Mouse (Mus musculus) R1 (cell line): Measurements from ENCODE around the gene Lrrc8c.

Source experiments
- DNase-seq: peaks from one replicate; pipeline ENCODE4 v3.0.0-alpha.2; 2018; ENCODE audit warnings: low read depth, low spot score

The Lrrc8c gene

GRCm38 (mm10) chr5:105598866-105599265, 79.7 kb downstream of the Lrrc8c start:
- no peak for DNase-seq

GRCm38 (mm10) chr5:105599315-105599714, 80.1 kb downstream of the Lrrc8c start:
- no peak for DNase-seq

GRCm38 (mm10) chr5:105600998-105601397, 81.8 kb downstream of the Lrrc8c start:
- peak; percentile 12 for DNase-seq

- DNase-seq, result no peak
These were observed 83.4 kb downstream of the Lrrc8c start for GRCm38 (mm10) chr5:105602585-105602984.

GRCm38 (mm10) chr5:105605736-105606135, 86.5 kb downstream of the Lrrc8c start:
- no peak for DNase-seq

- peak; percentile 85 for DNase-seq
These were observed 90.5 kb downstream of the Lrrc8c start for GRCm38 (mm10) chr5:105609683-105610082.

- DNase-seq, result no peak
These were observed 93.8 kb downstream of the Lrrc8c start for GRCm38 (mm10) chr5:105613002-105613401.

- peak; percentile 68 for DNase-seq
These were observed 94.8 kb downstream of the Lrrc8c start for GRCm38 (mm10) chr5:105614000-105614399.

- no peak for DNase-seq
These were observed 95.7 kb downstream of the Lrrc8c start for GRCm38 (mm10) chr5:105614682-105615434.

GRCm38 (mm10) chr5:105615871-105616454, 96.8 kb downstream of the Lrrc8c start:
- DNase-seq, result no peak

GRCm38 (mm10) chr5:105616538-105616937, 97.3 kb downstream of the Lrrc8c start:
- DNase-seq, result no peak

GRCm38 (mm10) chr5:105618510-105618909, 99.3 kb downstream of the Lrrc8c start:
- no peak for DNase-seq

GRCm38 (mm10) chr5:105619666-105620065, 100.5 kb downstream of the Lrrc8c start:
- DNase-seq, result peak; percentile 35

GRCm38 (mm10) chr5:105620505-105621116, 101.4 kb downstream of the Lrrc8c start:
- no peak for DNase-seq

- no peak for DNase-seq
These were observed 104.0 kb downstream of the Lrrc8c start for GRCm38 (mm10) chr5:105623074-105623713.

GRCm38 (mm10) chr5:105624257-105624656, 105.1 kb downstream of the Lrrc8c start:
- DNase-seq, result no peak

- DNase-seq, result no peak
These were observed 106.4 kb downstream of the Lrrc8c start for GRCm38 (mm10) chr5:105625504-105626150.

- DNase-seq, result no peak
These were observed 107.2 kb downstream of the Lrrc8c start for GRCm38 (mm10) chr5:105626355-105626754.

GRCm38 (mm10) chr5:105627093-105627492, 107.9 kb downstream of the Lrrc8c start:
- no peak for DNase-seq

GRCm38 (mm10) chr5:105629955-105630354, 110.8 kb downstream of the Lrrc8c start:
- no peak for DNase-seq

- DNase-seq, result no peak
These were observed 112.9 kb downstream of the Lrrc8c start for GRCm38 (mm10) chr5:105632066-105632465.

- no peak for DNase-seq
These were observed 116.4 kb downstream of the Lrrc8c start for GRCm38 (mm10) chr5:105635576-105635975.
